Mouse (Mus musculus): ENCODE results near the gene Zbtb33. TPM values are rescaled to one million over a fixed set of nuclear protein-coding genes. Genes with fewer than 3 reads are reported as not detected.

The Zbtb33 gene
- polyA plus RNA-seq, 1 experiment from 2014 or later = 3.2 TPM

DNA sequence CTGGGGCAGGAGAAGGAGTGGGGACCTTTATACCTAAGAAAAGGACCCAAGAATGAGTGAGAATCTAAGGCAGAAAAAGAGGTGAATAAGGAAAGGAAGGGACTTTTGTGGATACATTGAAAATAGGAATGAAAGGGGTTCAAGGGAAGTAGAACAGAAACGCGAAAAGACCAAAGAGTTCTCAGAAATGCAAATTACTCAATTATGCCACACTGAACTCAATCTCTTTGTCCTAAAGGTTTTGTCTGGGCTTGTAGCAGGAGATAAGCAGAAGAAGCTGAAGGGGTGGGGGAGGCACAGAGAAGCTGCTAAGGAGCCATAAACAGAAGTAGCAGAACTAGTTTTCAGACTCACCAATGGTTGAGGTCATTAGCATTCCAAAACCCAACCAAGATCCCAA, 4.1 kb upstream of the Zbtb33 start:
- Histone ChIP-seq H3K36me3 (ENCODE audit: control insufficient read depth, insufficient read depth, low read length) (no peaks in the 10 kb centered on the region), H3K27ac (ENCODE audit: low read depth, low read length) (no peak overlapping the region), H3K4me3 (ENCODE audit: low read depth, low read length) (no peak overlapping the region), H3K9ac (ENCODE audit: low read depth, low read length) (no peak overlapping the region), H3K9me3 (ENCODE audit: control insufficient read depth, low read length) (no peaks in the 10 kb centered on the region), H3K4me2 (no peak overlapping the region), H3K27me3 (replicated peaks; ENCODE audit: control insufficient read depth, insufficient read depth, low read length) (no peaks in the 10 kb centered on the region), H3K4me1 (replicated peaks; ENCODE audit: control insufficient read depth, insufficient read depth, low read length) (no peaks in the 10 kb centered on the region)
- DNase-seq (ENCODE audit: low spot score) = no peak
- ATAC-seq (replicated peaks; ENCODE audit: low FRiP score) = no peak
- 40% methylated on average over 2 of the region's 2 CpGs for WGBS

DNA sequence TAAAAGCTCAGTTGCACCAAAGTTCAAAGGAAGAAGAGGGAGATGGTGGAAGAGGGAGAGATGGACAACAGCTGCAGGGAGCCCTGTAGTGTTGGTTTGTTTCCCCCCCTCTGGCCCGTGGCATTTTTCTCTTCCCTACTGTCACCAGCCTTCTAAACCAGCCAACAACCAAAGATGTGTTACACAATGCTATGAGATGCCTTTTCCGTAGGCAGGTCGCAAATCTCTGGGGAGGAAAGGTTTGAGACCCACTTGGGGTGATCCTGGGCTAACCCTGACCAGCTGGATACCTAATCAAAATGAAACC, 818 bp downstream of the Zbtb33 start:
- Histone ChIP-seq H3K27ac (ENCODE audit: low read depth, low read length) (peak overlapping the region; percentile 43; the same call in 1 of the 2 replicates), H3K4me1 (replicated peaks; ENCODE audit: control insufficient read depth, insufficient read depth, low read length) (no peaks in the 10 kb centered on the region), H3K4me3 (ENCODE audit: low read depth, low read length) (peak overlapping the region; percentile 71), H3K4me2 (peak overlapping the region; percentile 57), H3K9me3 (ENCODE audit: control insufficient read depth, low read length) (no peaks in the 10 kb centered on the region), H3K27me3 (replicated peaks; ENCODE audit: control insufficient read depth, insufficient read depth, low read length) (no peaks in the 10 kb centered on the region), H3K9ac (ENCODE audit: low read depth, low read length) (peak overlapping the region; percentile 78), H3K36me3 (ENCODE audit: control insufficient read depth, insufficient read depth, low read length) (no peaks in the 10 kb centered on the region)
- 25% methylated on average over 3 of the region's 3 CpGs for WGBS
- DNase-seq (ENCODE audit: low spot score) = no peak
- no peak for ATAC-seq (replicated peaks; ENCODE audit: low FRiP score)

DNA sequence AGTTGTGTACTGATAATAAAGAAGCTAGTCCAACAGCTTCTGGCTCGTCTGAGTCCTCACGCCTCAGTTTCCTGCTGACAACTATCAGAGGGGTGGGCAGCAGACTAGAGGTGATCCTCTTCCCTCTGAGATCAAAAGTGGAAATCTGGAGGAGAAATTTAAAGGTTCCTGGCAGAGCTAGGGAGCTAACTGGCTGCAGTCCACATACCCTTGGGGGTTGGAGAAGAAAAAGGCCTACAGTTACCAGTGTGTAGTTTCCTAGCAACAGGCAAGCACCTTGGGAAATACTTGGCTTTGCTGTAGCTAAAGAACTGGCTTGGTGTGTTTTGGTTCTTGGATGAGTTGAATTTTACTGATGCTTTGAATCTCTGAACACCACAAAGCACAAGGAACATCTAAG, 12.2 kb downstream of the Zbtb33 start:
- H3K27me3 ChIP-seq (replicated peaks; ENCODE audit: control insufficient read depth, insufficient read depth, low read length) = no peaks in the 10 kb centered on the region
- no peaks in the 10 kb centered on the region for H3K9me3 ChIP-seq (ENCODE audit: control insufficient read depth, low read length)
- H3K27ac ChIP-seq (ENCODE audit: low read depth, low read length) = no peak overlapping the region
- 57% methylated on average over 2 of the region's 2 CpGs for WGBS
- no peaks in the 10 kb centered on the region for H3K36me3 ChIP-seq (ENCODE audit: control insufficient read depth, insufficient read depth, low read length)
- H3K4me2 ChIP-seq = no peak overlapping the region
- H3K4me1 ChIP-seq (replicated peaks; ENCODE audit: control insufficient read depth, insufficient read depth, low read length) = no peaks in the 10 kb centered on the region
- ATAC-seq (replicated peaks; ENCODE audit: low FRiP score) = no peak
- no peak for DNase-seq (ENCODE audit: low spot score)
- H3K4me3 ChIP-seq (ENCODE audit: low read depth, low read length) = no peak overlapping the region
- no peak overlapping the region for H3K9ac ChIP-seq (ENCODE audit: low read depth, low read length)

DNA sequence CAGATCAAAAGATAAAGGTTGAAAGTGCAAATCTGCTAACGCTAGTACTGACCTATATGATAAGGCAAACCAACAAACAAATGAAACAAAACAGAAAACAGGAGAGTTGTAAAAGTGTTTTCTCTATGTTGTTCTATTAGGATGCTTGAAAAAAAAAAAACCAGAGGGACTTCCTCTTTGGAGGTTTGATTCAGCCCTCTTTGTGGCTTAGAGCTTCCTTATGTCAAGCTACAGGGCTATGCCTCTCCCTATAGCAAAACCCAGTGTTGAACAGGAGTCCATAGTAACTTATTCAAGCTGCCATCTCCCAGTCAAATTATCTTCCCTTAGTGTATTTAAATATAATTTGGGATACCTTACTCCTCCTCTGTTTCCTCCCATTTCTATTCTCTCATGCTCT, 17.8 kb downstream of the Zbtb33 start:
- Histone ChIP-seq H3K27me3 (replicated peaks; ENCODE audit: control insufficient read depth, insufficient read depth, low read length) (no peaks in the 10 kb centered on the region), H3K4me1 (replicated peaks; ENCODE audit: control insufficient read depth, insufficient read depth, low read length) (no peaks in the 10 kb centered on the region), H3K9me3 (ENCODE audit: control insufficient read depth, low read length) (no peaks in the 10 kb centered on the region), H3K27ac (ENCODE audit: low read depth, low read length) (no peak overlapping the region), H3K9ac (ENCODE audit: low read depth, low read length) (no peak overlapping the region), H3K4me2 (no peak overlapping the region), H3K4me3 (ENCODE audit: low read depth, low read length) (no peak overlapping the region), H3K36me3 (ENCODE audit: control insufficient read depth, insufficient read depth, low read length) (no peaks in the 10 kb centered on the region)
- 67% methylated on average over 1 of the region's 1 CpGs for WGBS
- no peak for DNase-seq (ENCODE audit: low spot score)
- no peak for ATAC-seq (replicated peaks; ENCODE audit: low FRiP score)

- Histone ChIP-seq H3K27ac (ENCODE audit: low read depth, low read length) (no peak overlapping the region), H3K9ac (ENCODE audit: low read depth, low read length) (no peak overlapping the region), H3K36me3 (ENCODE audit: control insufficient read depth, insufficient read depth, low read length) (no peaks in the 10 kb centered on the region), H3K4me1 (replicated peaks; ENCODE audit: control insufficient read depth, insufficient read depth, low read length) (no peaks in the 10 kb centered on the region), H3K27me3 (replicated peaks; ENCODE audit: control insufficient read depth, insufficient read depth, low read length) (no peaks in the 10 kb centered on the region), H3K4me2 (no peak overlapping the region), H3K4me3 (ENCODE audit: low read depth, low read length) (no peak overlapping the region), H3K9me3 (ENCODE audit: control insufficient read depth, low read length) (no peaks in the 10 kb centered on the region)
- DNase-seq (ENCODE audit: low spot score) (no peak), ATAC-seq (replicated peaks; ENCODE audit: low FRiP score) (no peak)
- 72% methylated on average over 9 of the region's 9 CpGs for WGBS
These were observed 27.5 kb downstream of the Zbtb33 start for GRCm38 (mm10) chrX:38216986-38217675.

DNA sequence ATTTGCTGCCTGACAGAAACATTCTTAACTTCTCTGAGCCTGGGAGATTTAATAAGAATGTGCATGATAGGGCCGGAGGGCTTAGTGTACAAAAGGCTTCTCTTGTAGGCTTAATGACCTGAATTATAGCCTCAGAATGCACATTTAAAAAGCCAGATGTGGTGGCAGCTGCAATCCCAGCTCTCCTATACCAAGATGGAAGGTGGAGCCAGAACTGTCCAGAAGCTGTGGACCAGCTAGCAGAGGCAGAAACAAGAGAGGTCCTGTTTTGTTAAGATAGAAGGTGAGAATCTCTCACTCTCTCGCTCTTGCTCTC, 28.0 kb downstream of the Zbtb33 start:
- Histone ChIP-seq H3K4me3 (ENCODE audit: low read depth, low read length) (no peak overlapping the region), H3K4me2 (no peak overlapping the region), H3K9me3 (ENCODE audit: control insufficient read depth, low read length) (no peaks in the 10 kb centered on the region), H3K27me3 (replicated peaks; ENCODE audit: control insufficient read depth, insufficient read depth, low read length) (no peaks in the 10 kb centered on the region), H3K9ac (ENCODE audit: low read depth, low read length) (no peak overlapping the region), H3K4me1 (replicated peaks; ENCODE audit: control insufficient read depth, insufficient read depth, low read length) (no peaks in the 10 kb centered on the region), H3K27ac (ENCODE audit: low read depth, low read length) (no peak overlapping the region), H3K36me3 (ENCODE audit: control insufficient read depth, insufficient read depth, low read length) (no peaks in the 10 kb centered on the region)
- WGBS = 71% methylated on average over 2 of the region's 2 CpGs
- DNase-seq (ENCODE audit: low spot score) (no peak), ATAC-seq (replicated peaks; ENCODE audit: low FRiP score) (no peak)

DNA sequence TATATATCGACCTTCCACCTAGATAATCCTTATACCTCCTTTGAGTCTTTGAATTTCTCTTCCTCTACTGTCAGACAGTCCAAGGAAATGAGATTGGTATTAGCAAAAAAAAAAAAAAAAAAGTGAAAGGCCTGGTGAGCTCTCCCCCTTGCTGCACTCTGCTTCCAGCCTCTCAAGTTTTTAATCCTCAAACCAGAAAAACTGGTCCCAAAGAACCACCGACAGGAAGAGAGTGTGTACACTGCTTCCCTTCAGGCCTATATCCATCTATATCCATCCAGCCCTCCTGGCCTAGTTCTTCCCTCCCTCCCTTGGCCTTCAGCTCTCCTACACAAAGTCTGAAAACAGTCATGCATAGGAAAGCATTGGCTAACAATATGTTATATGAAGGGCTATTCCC, 33.2 kb downstream of the Zbtb33 start:
- Histone ChIP-seq H3K9me3 (ENCODE audit: control insufficient read depth, low read length) (no peaks in the 10 kb centered on the region), H3K27me3 (replicated peaks; ENCODE audit: control insufficient read depth, insufficient read depth, low read length) (no peaks in the 10 kb centered on the region), H3K4me1 (replicated peaks; ENCODE audit: control insufficient read depth, insufficient read depth, low read length) (no peaks in the 10 kb centered on the region), H3K9ac (ENCODE audit: low read depth, low read length) (no peak overlapping the region), H3K4me2 (no peak overlapping the region), H3K36me3 (ENCODE audit: control insufficient read depth, insufficient read depth, low read length) (no peaks in the 10 kb centered on the region), H3K27ac (ENCODE audit: low read depth, low read length) (no peak overlapping the region), H3K4me3 (ENCODE audit: low read depth, low read length) (no peak overlapping the region)
- no peak for ATAC-seq (replicated peaks; ENCODE audit: low FRiP score)
- 51% methylated on average over 2 of the region's 2 CpGs for WGBS
- DNase-seq (ENCODE audit: low spot score) = no peak

DNA sequence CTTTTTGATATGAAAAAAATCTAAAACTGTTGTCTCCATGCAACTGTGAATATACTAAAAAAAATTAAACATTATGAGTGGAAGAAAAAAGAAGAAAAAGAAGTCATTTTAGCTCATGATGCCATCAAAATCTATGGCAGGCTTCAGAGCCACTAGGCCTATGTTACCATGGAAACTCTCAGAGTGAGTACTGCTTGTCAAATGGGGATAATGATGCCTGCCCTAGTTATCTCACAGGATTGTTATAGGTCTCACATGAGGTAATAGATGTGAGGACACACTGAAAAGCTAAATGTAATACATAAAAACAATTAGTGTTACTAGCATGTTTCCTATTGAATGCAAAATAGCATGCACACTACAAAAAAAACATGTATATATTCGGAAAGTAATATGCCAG, 40.3 kb downstream of the Zbtb33 start:
- H3K36me3 ChIP-seq (ENCODE audit: control insufficient read depth, insufficient read depth, low read length) = no peaks in the 10 kb centered on the region
- no peak overlapping the region for H3K9ac ChIP-seq (ENCODE audit: low read depth, low read length)
- H3K27me3 ChIP-seq (replicated peaks; ENCODE audit: control insufficient read depth, insufficient read depth, low read length) = no peaks in the 10 kb centered on the region
- WGBS = 63% methylated on average over 1 of the region's 1 CpGs
- H3K27ac ChIP-seq (ENCODE audit: low read depth, low read length) = no peak overlapping the region
- no peak overlapping the region for H3K4me3 ChIP-seq (ENCODE audit: low read depth, low read length)
- no peaks in the 10 kb centered on the region for H3K9me3 ChIP-seq (ENCODE audit: control insufficient read depth, low read length)
- ATAC-seq (replicated peaks; ENCODE audit: low FRiP score) = no peak
- no peak for DNase-seq (ENCODE audit: low spot score)
- no peaks in the 10 kb centered on the region for H3K4me1 ChIP-seq (replicated peaks; ENCODE audit: control insufficient read depth, insufficient read depth, low read length)
- H3K4me2 ChIP-seq = no peak overlapping the region

- DNase-seq (ENCODE audit: low spot score) (no peak), ATAC-seq (replicated peaks; ENCODE audit: low FRiP score) (no peak)
- Histone ChIP-seq H3K4me3 (ENCODE audit: low read depth, low read length) (no peak overlapping the region), H3K9me3 (ENCODE audit: control insufficient read depth, low read length) (no peaks in the 10 kb centered on the region), H3K4me1 (replicated peaks; ENCODE audit: control insufficient read depth, insufficient read depth, low read length) (no peaks in the 10 kb centered on the region), H3K9ac (ENCODE audit: low read depth, low read length) (no peak overlapping the region), H3K27ac (ENCODE audit: low read depth, low read length) (no peak overlapping the region), H3K27me3 (replicated peaks; ENCODE audit: control insufficient read depth, insufficient read depth, low read length) (no peaks in the 10 kb centered on the region), H3K36me3 (ENCODE audit: control insufficient read depth, insufficient read depth, low read length) (no peaks in the 10 kb centered on the region), H3K4me2 (no peak overlapping the region)
- 19% methylated on average over 2 of the region's 2 CpGs for WGBS
These were observed 48.1 kb downstream of the Zbtb33 start for GRCm38 (mm10) chrX:38237731-38238130.
